Mouse (Mus musculus) lung, postnatal 10 days (tissue): ENCODE data around the gene Prdm16.

ENCODE experiments used
- DNase-seq: peaks from one replicate; pipeline ENCODE4 v3.0.0; 2021

Gene Prdm16

GRCm38 (mm10) chr4:154414885-154415284 is 221.8 kb downstream of the Prdm16 start:
- no peak for DNase-seq

GRCm38 (mm10) chr4:154410559-154410958 is 226.1 kb downstream of the Prdm16 start:
- no peak for DNase-seq

DNA sequence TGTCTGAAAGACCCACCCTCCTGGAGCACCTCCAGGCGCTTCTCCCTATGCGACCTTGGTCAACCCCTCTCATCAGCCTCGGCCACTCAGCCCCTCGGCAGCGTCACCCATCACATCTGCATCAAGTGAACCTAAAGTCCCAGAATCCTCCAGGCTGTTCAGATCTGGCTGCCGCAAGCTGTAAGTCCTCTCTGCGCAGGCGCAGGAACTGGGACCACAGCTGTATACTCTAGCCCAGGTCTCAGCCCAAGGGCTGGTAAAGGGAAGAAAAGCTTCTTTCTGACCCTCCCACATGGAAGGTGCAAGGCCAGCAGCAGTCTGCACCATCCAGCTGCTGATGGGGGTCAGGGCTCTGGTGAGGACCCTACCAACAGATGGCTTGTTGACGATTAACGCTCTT is 226.8 kb downstream of the Prdm16 start:
- DNase-seq, result no peak

DNA sequence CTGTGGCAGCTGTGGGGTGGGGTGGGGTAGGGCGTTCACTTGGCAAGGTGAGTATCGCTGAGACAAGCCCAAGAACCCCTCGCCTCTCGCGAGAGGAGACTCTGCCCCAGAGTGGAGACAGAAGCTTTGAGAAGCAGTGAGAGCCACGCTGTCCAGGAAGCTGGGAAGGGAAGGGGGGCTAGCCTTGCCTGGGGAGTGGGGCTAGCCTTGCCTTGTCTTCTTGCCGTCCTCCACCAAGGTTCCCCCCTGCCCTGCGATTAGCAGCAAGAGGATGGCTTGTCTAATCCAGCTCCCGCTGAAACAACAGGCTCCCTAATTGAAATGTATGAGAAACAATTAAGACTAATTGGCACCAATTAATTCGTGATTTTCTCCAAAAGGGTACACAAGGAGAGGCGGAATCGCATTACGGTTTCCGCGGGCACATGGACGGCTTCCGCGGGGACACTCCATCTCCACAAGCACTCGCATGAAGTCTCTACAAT is 227.4 kb downstream of the Prdm16 start:
- DNase-seq, result no peak

DNA sequence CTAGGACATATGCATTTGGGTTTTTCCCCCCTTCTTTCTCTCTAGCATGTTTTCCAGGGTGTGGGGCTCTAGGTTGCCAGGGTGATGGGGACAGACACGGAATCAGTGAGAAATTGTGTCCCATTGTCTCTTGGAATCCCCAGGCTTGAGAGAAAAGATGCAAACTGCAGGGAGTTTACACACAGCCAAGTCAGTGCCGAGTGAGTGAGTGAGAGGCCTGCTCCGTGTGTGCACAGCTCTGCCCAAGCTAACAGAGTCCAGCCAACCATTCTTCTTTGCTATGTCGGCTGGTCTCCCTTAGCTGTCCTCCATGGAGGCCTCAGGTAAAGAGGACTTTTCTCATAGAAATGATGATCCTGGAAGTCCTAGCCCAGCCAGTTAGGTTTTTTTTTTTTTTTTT is 233.7 kb downstream of the Prdm16 start:
- no peak for DNase-seq

GRCm38 (mm10) chr4:154401982-154402932 is 234.4 kb downstream of the Prdm16 start:
- DNase-seq, result peak; percentile 29

- peak; percentile 54 for DNase-seq
Observed at GRCm38 (mm10) chr4:154401379-154401778, 235.3 kb downstream of the Prdm16 start.

GRCm38 (mm10) chr4:154400256-154401171 is 236.2 kb downstream of the Prdm16 start:
- no peak for DNase-seq

GRCm38 (mm10) chr4:154399634-154400033 is 237.0 kb downstream of the Prdm16 start:
- no peak for DNase-seq

- no peak for DNase-seq
Observed at GRCm38 (mm10) chr4:154396652-154397301, 239.9 kb downstream of the Prdm16 start.

- DNase-seq, result no peak
Observed at GRCm38 (mm10) chr4:154394123-154394722, 242.4 kb downstream of the Prdm16 start.

DNA sequence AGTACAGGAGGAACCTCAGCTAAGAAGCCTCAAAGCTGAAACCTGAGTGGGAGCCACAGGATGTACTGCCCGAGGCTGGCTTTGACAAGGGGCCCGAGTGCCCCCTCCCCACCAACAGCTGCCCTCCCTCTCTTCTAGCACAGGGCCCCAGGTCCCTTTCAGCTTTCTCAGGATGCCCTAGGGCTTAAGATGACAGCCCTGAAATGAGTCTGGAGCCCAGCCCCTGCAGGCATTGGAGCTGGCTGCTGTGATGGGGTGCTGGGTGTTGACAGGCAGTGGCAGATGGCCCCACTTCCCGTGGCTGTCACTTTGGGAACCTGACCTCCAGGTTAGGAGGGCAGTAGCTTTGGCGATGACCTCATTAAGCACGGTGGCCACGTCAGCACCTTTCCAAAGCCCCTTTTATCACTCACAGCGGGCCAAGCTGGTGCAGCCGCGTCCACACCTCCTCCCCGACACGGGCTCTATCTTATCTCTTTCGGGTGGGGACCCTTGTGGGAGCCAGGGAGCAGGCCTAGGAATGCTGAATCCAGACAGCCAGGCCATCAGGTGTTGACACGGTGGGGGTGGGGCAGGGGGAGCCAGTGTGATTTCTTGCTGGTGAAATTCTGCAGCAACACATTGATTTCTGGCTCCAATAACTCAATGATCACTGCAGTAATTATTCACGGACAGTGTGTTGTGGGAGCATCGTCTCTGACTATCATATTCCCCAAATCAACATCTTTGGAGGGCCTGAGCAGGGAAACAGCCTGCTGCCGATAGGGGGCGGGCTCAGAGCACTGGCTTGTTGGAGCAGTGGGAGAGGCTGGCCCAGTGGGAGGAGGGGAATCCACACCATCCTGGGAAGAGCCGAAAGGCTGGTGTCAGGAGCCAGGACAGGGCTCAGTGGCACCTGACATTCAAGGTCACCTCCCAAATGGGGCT is 243.2 kb downstream of the Prdm16 start:
- DNase-seq, result peak; percentile 57

- DNase-seq, result peak; percentile 24
Observed at GRCm38 (mm10) chr4:154392641-154393040, 244.0 kb downstream of the Prdm16 start.

DNA sequence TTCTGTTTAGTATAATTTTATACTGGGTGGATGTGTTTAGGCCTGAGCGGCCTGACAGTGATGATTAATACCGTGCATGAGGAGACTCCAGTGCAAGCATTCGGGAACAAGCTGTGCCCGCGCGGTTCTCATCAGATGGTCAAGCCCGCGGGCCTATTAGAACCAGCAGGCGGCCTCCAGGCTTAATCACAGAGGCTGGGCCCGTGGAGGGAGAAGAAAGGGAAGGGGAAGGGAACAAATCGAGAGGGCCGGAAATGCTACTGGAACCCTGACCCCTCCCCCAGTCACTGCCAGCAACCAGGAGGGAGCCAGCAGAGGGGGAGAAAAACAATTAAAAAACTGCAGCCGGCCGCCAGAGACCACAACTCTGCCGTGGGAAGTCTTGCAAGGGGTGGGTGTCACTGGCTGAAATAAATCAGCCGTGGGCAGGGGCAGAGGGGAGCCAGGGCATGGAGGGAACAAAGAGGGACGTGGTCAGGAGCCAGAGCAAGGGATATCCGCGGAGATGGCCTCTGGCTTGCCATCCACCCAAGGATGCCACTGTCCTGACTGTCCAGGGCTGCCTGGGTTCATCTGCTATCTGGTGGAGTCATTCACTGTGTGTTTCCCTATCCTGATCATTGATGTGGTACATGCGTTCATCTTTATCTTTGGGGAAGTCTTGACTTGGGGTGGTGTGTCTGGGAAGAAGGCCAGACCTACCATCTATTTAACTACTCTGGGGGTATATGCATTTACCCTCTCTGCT is 246.2 kb downstream of the Prdm16 start:
- DNase-seq, result peak; percentile 65

GRCm38 (mm10) chr4:154389641-154390040 is 247.0 kb downstream of the Prdm16 start:
- no peak for DNase-seq

- no peak for DNase-seq
Observed at GRCm38 (mm10) chr4:154386810-154387209, 249.9 kb downstream of the Prdm16 start.

- DNase-seq, result no peak
Observed at GRCm38 (mm10) chr4:154385918-154386317, 250.8 kb downstream of the Prdm16 start.

DNA sequence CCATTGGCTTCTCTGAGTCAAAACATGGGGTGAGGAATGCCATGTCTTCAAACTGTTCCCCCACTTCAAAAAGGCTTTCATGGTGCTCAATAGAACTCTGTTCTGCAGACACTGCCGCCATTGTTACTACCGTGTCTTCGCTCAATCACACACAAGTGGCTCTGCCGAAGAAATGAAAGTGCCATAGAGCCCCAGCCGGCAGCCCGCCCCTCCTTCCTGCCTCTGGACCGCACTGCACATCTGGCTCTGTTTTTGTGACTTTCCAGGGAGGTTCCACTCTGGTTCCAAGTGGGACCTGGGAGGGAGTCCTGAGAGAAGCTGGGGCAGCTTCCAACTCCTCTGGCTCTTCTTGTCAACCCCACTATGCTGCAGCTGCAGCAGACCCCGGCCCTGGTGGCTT is 251.5 kb downstream of the Prdm16 start:
- DNase-seq, result no peak

DNA sequence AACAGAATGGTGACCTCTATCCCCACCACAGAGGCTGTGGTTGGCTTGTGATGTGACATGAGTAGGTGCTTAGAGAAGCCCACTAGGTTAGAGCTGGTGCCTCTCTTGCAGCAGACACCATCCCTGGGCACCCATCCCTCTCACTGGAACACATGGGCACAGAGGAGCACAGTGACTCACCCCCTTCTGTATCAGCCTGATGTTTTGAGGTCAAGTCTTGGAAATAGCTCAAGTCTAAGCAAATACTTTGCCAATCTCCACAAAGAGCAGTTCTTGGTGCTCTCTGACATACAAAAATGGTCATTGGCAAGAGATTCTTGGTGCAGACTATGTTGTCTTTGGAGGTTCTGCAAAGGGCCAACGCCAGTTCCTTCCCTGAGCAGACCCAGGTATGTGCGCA is 257.8 kb downstream of the Prdm16 start:
- DNase-seq, result no peak

- DNase-seq, result no peak
Observed at GRCm38 (mm10) chr4:154375939-154376625, 260.6 kb downstream of the Prdm16 start.
